Mouse (Mus musculus) cerebellum, postnatal 25 days (tissue): ENCODE results near the gene Tmem45b.
"Not testable (repeated sequence)": the region's sequence is repeated elsewhere in the genome, so short reads cannot be mapped to it uniquely, and the experiment has no call there.

Experiments
- DNase-seq, 2 experiments: peaks; one replicate each; pipeline ENCODE4 v3.0.0; 2021; ENCODE audit warnings: mixed read lengths in 2 of 2

Tmem45b gene

DNA sequence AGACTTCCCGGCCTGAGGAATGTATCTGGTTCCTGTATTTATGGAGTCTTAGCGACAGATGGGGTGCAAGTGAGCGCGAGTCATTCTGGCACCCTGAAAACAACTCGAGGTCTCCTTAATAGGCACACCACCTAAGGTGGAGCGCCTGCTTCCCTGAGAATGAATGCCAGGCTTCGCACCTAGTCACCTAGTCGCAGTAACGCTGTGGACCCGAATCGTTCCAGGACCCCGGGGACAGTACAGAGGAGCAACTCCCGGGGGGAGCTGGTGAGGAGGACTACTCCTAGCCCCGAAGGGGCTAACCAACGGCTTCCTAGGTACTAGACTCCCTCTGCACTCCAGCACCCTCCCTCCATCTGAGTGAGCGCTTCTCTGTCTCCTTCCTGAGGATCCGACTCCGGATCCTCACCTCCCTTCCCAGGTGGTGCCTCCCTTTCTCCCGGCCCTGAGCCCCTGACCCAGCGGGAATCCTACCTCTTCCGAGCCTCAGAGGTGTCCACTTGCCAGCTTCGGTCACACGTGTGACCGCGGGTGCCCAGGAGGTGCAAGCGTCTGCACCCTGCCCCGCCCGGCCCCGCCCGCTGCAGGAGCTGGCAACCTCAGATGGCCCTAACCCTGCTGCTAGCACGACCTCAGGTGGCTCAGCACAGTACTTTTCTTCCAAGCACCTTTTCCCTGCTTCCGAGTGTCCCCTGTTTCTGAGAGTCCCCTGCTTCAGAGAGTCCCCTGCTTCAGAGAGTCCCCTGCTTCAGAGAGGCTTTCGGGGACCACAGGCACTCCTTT, at the start of gene Tmem45b:
TSS of gene Tmem45b (minus strand) at position 771 of the 783 bp plus-strand sequence.
- DNase-seq = peak; percentile 9 to 14

DNA sequence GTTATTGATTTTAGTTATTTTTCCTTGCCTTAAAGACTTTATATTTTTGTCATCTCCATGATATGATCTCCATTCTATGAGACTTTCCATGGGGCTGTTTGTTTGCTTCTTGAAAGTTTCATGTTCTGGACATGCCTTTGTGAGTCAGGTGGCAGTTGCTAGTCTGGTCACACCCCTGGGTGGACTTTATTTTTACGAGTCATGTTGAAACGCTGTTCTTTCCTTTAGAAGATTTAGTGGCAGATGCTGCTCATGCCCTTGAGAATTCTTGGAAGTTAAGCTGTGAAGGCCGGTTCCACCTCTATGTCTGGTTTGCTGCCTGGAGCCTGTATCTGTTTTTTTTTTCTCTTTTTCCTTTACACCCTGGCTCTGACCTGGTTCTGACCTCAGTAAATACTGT, 43.9 kb upstream of the Tmem45b start:
- no peak for DNase-seq

DNA sequence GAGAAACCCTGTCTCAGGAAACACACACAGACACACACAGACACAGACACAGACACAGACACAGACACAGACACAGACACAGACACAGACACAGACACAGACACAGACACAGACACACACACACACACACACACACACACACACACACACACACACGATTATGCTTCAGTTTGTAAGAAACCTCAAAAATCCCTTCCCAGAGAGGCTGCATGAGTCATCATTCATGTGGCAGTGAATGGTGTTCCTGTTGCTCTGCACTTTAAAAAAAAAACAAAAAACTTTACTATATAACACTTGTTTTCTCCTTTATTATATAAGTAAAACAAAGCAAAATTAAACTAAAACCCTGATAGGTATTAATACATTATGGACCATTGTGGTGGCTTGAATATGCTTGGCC, 37.0 kb upstream of the Tmem45b start:
- not testable (repeated sequence) for DNase-seq

DNA sequence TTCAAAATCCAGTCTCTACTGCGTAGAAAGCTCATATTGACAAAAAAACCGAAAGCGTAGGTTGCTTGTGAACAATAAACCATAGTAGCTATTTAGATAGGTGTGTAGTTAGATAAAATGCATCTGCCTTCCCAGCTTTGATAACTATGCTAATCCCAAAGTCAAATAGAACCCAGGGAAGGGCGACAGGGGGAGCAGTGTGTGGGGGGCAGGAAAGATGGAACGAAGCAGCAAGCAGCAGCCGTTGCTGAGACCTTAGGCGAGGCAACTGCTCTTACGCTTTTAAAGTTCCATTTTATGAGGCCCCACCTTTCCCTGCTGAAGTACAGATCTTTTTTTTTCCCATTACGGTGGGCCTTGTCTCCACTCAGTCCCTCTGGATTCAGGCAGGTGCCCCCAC, 1.1 kb downstream of the Tmem45b start:
- DNase-seq = no peak

DNA sequence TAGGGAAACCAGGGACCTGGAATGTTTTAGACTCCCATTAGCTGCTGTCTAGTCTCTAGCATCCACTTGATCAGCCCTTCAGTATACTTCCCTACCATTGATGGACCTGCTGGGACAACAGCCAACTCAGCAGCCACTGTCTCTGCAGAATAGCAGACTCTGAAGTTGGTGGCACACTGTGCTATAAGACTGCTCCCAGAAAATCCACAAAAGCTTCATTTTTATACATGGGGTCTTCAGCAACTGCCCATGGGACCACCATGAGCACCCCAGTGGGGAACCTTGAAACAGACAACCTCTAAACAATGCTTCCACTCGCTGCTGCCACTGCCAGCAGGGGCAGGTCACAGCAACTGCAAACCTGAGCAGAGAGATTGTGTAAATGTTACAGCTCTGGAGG, 9.9 kb downstream of the Tmem45b start:
- no peak for DNase-seq

DNA sequence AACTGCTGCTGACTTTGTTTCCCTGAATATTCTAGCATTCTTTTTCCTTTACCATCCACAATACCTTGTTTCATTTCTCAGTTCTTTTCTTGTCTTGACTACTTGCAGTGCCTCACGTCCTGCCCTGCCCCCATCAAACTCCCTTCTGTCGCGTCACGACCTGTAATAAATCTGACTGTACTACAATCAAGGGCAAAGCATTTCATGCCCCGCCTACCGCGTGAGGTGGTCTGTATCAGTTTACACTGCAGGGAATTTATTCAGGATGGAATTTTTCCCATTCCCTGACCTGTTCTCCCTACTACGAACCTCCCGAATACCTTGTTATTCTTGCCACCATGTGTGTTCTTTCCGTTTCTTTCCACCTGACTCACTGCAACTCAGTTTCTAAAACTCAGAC, 12.1 kb downstream of the Tmem45b start:
- no peak for DNase-seq

DNA sequence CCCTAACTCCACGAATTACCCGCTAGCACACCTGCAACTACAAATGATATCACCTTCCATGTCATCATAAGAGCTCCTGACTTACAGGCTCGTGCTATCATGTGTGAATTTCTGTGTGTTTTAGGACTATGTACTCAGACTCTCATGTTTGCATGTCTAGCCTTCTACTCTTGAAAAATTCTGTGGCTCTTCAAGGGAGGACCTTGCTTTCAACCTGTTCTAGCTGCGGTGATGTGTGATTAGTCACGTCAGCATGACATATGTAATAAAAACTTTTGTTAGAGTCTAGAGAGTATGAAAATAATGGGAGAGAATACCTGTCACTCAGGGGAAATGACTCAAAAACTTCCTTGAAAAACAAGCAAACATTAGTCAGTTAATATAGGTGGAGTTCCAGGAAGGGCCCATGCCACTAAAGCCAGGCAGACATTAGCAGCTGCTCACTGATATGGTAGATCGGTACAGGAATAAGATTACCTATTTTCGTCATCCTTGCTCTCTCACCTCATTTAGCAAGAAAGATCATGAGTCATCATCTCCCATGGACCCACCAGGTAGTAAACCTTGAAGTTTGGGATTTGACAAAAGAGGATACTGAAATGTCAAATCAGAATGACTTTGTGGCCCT, 15.0 kb downstream of the Tmem45b start:
- DNase-seq = no peak

DNA sequence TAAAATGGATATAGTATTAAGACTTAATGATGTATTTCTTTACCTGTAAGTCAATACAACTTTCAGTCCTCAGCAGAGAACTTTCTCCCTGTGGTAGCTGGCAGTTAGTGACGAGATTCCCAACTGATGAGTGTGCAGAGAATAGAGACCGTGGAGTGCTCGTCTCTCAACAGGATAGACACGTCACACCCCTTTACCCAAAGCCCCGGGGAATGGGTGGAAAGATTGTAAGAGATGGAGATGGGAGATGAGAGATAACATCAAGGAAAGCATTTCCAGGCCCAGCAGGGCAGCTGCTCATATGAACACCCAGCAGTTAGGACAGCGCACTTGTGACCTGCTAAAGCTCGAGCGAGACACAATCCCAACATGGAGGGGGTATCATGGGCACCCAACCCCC, 20.0 kb downstream of the Tmem45b start:
- DNase-seq = no peak

DNA sequence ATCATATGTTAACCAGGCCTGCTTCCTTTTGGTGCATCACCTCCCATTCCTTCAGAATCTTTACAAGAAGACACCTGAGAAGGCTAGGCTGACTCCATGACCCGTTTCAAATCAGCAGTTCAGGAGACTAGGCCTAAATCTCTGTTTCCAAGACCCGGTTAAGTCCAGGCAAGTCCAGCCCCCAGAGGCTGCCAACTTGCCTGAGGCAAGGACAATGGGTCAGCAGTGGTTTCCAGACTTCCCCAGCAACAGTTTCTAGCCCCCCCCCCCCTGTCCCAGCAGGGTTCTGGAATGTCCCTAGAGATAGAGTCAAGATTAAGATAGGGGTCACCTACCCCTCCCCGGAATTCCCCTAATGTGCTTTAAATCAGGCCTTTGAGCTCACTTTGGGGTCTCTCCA, 22.8 kb downstream of the Tmem45b start:
- no peak for DNase-seq

DNA sequence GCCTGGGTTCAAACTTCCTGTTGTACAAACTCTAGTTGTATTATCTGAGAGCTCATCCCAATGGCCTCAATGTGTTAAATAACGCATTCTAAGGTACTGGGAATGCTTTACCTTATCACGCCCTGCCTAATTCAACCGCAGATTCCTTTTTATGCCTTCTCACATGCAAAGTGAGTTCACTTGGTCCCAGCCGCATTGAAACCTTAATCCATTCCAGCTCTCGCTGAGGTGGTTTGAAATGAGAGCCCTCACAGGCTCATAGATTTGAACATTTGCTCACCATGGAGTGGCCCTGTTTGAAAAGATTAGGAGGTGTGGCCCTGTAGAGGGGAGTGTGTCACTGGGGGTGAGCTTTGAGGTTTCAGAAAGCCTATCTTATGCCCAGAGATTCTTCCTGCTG, 23.9 kb downstream of the Tmem45b start:
- DNase-seq = no peak

DNA sequence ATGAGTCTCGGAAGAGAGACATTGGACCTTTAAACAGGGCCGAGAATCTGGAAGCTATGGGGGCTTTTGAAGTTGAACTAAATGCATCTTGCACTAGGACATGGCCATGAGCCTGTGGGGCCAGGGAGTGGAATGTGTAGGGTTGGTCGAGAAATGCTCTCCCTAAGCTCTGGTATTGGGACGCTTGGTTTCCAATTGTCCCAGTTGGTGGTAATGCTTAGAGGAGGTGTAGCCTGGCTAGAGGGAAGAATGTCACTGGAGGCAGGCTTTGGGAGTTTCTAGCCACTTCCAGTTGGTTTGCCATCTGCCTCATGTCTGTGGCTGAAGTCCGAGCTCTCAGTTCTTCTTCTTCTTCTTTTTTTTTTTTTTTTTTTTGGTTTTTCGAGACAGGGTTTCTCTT, 24.9 kb downstream of the Tmem45b start:
- no peak for DNase-seq

DNA sequence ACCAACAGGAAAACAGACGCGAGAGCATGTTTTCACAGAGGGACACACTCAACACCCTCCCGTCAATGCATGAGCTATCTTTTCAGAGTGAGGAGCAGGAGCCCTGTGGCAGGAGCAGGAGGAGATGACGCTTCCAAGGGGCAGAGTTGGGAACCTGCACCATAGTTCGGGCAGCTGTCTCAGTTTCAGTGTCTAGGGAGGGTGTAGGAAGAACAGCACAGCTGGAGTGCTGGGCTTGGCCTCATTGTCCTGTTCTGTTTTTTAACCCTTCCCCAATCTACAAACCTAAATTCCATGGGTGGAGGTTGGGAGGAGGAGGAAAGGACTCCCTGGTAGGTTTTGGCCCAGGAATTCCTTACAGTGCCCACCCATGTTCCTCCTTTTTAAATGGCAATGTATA, 25.4 kb downstream of the Tmem45b start:
- no peak for DNase-seq

DNA sequence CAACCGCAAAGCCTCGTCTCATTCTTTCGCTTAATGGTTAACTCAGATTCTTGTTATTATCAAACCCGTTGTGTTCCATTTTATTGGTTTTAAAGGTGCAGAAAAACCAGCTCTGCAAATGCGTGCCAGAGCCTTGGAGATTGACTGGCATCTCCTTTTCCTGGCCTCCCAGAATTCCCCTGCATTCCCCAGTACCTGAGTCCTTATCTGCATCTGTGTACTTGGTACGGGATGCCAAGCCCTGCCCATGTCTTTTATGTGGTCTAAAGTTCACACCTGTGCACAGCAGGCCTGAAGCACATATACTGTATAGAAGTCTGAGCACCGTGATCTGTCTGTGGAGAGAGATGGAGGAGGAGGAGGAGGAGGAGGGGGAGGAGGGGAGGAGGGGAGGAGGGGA, 26.4 kb downstream of the Tmem45b start:
- no peak for DNase-seq

DNA sequence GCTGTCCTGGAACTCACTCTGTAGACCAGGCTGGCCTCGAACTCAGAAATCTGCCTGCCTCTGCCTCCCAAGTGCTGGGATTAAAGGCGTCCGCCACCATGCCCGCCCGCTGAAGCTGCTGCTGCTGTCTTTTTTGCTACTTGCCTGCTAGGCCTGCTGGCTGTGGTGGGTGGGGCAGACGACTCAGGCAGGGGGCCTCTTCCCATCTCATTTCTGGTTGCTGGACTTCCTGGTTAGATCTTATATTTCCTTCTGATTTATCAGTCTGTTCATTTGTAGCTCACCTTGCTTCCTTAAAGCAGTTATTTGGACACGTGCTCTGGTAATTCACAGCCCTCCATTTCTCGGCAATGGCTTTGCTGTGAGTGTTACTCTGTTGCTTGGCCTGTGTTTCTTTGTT, 28.8 kb downstream of the Tmem45b start:
- no peak for DNase-seq

DNA sequence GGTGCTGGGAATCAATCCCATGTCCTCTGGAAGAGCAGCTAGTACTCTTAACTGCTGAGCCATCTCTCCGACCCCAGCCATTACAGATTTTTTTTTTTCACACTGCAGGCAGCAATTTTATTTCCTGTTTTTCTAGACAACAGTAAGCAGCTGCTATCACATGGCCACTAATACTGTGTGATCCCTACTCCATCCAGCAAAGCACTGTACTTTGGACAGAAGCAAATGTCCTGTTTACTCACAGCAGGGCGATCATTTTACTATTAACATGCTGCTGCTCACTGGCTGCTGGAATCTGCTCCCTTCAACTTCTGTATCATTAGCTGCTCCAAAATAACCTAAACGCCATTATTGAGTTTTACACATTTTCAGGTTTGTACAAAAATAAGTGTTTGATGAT, 30.8 kb downstream of the Tmem45b start:
- no peak for DNase-seq

DNA sequence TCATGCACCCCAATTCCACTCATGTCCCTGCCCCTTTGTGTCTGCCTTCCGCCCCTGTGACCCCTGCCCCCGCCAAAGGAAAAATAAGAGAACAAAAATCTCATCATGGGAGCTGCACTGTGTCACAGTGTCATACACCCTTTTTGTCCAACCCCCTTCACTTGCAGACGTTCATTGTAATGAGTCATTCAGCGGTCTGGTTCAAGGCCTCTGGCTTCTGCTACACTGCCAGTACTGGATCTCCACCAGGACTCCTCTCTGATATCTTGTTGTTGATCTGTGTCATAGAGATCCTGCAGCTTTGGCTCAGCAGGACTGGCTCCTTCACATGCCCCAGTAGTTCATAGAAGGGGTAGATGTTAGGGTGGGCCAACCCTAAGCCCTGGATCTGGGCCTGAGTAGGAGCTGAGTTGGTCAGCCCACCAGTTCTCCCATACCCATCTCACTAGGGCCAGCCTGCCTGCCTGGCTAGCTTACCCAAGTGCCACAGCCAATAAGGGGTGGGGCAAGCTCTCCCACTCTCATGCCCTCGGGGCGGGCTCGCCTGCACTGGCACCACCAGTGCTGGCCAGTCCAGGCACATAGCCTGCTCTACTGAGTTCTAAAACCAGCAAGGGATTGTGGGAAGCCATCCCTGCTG, 31.8 kb downstream of the Tmem45b start:
- DNase-seq = no peak

DNA sequence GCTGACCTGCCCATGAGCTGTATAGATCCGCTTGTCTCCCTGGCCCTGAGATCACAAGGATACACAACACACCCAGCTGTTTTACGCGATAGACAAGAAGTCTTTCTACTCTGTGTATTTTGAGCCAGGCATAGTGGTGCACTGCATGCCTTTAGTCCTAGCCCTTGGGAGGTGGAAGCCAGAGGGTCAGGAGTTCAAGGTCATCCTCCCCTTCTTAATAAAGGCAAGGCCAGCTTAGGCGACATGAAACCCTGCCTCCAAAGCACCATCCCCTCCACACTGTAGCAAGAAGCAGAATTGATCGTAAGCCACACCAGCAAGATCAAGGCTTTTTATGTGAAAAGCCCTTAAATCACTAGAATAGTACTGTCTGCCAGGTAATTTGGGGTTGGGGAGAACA, 32.5 kb downstream of the Tmem45b start:
- no peak for DNase-seq

DNA sequence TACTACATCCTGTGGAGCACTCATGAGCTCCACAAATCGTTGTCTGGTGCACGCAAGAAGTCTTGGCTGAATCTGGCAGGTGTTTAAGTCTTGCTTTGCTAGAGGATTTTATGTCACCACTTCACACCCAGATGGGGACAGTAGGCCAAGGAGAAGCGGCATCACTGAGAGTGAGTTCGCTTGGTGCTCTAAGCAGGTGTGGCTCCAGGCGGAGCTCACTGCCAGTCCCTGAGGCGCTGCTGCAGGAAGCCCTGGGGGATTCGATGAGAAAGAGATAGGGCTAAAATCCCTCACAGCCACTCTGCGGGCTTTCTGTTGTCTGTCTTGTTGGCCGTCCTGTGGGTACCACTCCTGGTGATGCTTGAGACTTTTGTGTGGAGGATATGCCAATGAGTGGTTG, 34.3 kb downstream of the Tmem45b start:
- DNase-seq = no peak

DNA sequence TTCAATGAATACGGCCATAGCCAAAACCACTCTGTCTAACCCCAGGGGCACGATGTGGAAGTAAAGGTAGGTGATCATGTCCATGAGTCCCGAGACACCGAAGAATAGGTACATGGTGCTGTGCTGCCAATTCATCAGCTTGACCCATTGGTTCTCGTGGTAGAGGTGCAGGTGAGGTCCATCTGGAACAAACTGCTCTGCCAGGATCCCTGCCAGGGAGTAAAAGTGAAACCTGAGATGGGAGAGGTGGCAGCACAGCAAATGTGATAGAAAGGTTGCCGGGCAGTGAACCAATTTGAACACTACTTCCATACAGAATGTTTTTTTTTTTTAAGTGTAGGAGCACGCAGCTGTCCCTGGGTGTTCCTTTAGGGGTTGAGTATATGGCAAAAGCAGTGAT, 35.3 kb downstream of the Tmem45b start:
- DNase-seq = no peak

DNA sequence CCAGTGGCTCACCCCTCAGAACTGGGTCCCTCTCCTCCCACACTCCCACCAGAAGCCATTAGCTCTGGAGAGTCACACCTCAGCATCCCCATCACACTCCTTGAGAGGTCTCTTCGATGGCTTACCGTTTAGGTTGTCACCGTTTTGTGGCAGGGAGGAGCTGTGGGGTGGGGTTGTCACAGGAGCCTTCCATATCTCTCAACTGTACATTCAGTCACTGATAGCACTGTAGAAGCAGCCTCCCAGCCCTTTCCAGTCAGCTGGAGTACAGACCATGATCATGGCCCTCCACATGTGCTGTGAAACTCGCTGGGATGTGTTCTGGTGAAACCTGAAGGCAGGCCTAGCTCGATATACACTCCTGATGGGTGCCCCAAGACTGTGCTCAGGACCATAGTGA, 42.1 kb downstream of the Tmem45b start:
- no peak for DNase-seq

DNA sequence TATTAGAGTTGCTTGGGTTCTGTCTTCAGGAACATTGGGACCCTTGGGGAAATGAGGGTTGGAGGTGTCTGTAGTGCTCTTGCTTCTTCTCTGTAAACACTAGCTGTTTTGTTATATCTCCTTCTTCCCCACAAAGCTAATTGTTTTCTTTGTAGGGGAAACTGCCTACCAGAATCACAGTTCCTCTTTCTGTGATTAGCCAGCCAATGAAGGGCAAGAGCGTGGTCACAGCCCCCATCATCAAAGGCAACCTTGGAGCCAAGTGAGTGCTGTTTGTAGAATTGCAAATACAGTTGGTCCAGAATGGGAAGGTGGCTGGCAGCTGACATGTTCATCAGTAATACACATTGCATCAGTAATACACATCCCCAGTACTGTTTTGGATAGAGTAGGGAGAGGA, 45.4 kb downstream of the Tmem45b start:
- no peak for DNase-seq

DNA sequence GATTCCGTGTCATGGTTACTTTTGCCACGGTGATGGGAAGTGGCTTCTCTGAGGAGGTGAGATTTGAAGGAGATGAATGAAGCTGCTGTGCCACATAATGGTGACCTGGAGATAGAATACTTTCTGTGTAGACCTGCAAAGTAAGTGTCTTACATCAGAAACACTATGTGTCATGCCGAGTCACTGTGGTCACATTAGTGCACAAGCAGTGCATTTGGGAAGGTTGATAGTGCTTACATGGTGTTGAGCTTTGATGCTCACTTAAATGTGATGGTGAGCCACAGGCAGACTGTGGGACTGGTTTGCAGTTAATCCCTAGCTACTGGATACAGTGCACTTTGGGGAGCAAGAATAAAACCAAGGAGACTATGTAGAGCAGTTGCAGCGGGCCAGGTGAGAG, 52.1 kb downstream of the Tmem45b start:
- no peak for DNase-seq

DNA sequence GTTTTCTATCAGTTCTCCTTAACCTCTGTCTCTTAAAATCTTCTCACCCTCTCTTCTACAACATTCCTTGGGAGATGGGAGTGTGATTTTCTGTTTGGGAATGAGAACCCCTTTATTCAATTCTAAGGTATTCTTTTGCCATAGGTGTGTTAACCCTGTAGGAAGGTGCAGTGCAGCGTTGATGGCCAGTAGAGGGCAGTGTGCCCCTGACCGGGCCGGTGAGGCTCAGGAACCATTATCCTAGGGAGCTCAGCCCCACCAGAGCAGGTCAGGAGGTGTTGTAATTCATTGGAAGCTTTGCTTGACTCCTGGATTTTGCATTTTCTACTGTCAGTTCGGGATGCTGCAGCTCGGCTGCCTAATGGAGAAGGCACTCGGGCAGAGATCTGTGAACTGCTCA, 59.0 kb downstream of the Tmem45b start:
- DNase-seq = no peak

DNA sequence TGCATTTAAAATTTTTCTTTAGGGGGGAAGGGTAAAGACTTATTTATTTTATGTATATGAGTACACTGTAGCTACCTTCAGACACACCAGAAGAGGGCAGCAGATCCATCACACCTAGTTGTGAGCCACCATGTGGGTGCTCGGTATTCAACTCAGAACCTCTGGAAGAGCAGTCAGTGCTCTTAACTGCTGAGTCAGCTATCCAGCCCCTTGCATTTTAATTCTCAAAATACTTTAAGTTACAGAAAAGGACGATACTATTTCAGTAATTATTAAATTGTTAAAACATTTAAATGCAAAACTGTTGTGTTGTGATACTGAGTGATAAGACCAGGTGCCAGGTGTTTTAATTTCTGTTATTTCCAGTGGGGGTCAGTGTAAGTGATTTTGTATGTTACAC, 60.0 kb downstream of the Tmem45b start:
- no peak for DNase-seq
